Mouse (Mus musculus): ENCODE results near the gene Agbl2. TPM values are rescaled to one million over a fixed set of nuclear protein-coding genes. Genes with fewer than 3 reads are reported as not detected.

Agbl2 gene
- polyA plus RNA-seq, 1 experiment, result 2.2 TPM

DNA sequence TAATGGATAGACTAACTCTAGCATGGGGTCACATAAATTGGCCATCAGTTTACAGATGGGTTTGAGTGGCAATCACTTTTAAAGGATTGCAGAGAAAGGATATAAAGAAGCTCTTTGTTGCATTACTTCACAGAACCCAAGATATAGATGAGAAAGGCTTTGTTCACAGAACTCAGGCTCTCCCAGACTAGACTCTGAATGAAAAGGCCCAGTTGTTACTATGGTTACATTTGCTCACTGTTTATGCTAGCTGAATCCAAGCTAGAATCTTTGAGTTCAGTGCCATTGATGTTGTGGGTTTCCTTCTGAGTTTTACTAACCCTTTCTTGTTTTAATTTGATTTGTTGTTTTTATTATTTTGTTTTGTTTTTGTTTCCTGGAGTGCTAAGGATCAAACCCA, 81.7 kb downstream of the Agbl2 start:
- Histone ChIP-seq H3K27me3 (ENCODE audit: control insufficient read depth, insufficient read depth, low read length, poor library complexity, severe bottlenecking) (no peaks in the 10 kb centered on the region), H3K4me3 (ENCODE audit: low read depth, low read length) (no peak overlapping the region), H3K9me3 (replicated peaks; ENCODE audit: control insufficient read depth, insufficient read depth, low read length, poor library complexity, severe bottlenecking) (no peaks in the 10 kb centered on the region), H3K9ac (ENCODE audit: low read depth, poor library complexity, severe bottlenecking) (no peak overlapping the region), H3K36me3 (ENCODE audit: control insufficient read depth, insufficient read depth, low read length, poor library complexity, severe bottlenecking) (peaks cover 61% of the 10 kb centered on the region), H3K4me1 (ENCODE audit: control insufficient read depth, insufficient read depth, low read length) (no peaks in the 10 kb centered on the region), H3K27ac (ENCODE audit: insufficient read depth, low read length) (no peak overlapping the region)
- TF ChIP-seq CTCF (IDR thresholded peaks at IDR 0.05; ENCODE audit: low read depth, low read length), result no peak
- no peak for TF ChIP-seq EP300 (IDR thresholded peaks at IDR 0.05; ENCODE audit: insufficient read depth, low read depth, low read length)
- no peak for TF ChIP-seq POLR2A (IDR thresholded peaks at IDR 0.05; ENCODE audit: insufficient read depth, low read length)

DNA sequence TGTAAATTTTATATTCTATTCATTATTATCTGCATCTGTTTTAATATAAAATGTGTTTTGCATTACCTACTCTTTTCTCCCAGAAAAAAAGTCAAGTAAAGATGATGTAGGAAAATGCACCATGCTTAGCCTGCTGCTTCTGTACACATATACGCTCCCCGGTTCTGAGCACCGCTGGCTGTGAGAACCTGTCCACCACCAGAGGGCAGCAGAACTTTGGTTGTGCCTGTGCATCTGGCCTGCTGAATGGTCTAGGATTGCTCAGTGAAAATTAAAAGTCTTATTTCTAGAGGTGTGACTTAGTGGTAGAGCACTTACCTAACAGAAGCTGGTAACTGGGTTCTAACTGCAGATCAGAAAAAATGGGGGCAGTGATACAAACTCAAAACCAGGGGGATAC, 84.0 kb downstream of the Agbl2 start:
- Histone ChIP-seq H3K36me3 (ENCODE audit: control insufficient read depth, insufficient read depth, low read length, poor library complexity, severe bottlenecking) (peaks cover 42% of the 10 kb centered on the region), H3K9ac (ENCODE audit: low read depth, poor library complexity, severe bottlenecking) (no peak overlapping the region), H3K27ac (ENCODE audit: insufficient read depth, low read length) (no peak overlapping the region), H3K4me1 (ENCODE audit: control insufficient read depth, insufficient read depth, low read length) (no peaks in the 10 kb centered on the region), H3K4me3 (ENCODE audit: low read depth, low read length) (no peak overlapping the region), H3K9me3 (replicated peaks; ENCODE audit: control insufficient read depth, insufficient read depth, low read length, poor library complexity, severe bottlenecking) (no peaks in the 10 kb centered on the region), H3K27me3 (ENCODE audit: control insufficient read depth, insufficient read depth, low read length, poor library complexity, severe bottlenecking) (no peaks in the 10 kb centered on the region)
- TF ChIP-seq EP300 (IDR thresholded peaks at IDR 0.05; ENCODE audit: insufficient read depth, low read depth, low read length), result no peak
- TF ChIP-seq POLR2A (IDR thresholded peaks at IDR 0.05; ENCODE audit: insufficient read depth, low read length), result no peak
- peak; percentile 96 for TF ChIP-seq CTCF (IDR thresholded peaks at IDR 0.05; ENCODE audit: low read depth, low read length)

- Histone ChIP-seq H3K4me1 (ENCODE audit: control insufficient read depth, insufficient read depth, low read length) (no peaks in the 10 kb centered on the region), H3K27me3 (ENCODE audit: control insufficient read depth, insufficient read depth, low read length, poor library complexity, severe bottlenecking) (no peaks in the 10 kb centered on the region), H3K4me3 (ENCODE audit: low read depth, low read length) (no peak overlapping the region), H3K27ac (ENCODE audit: insufficient read depth, low read length) (no peak overlapping the region), H3K9ac (ENCODE audit: low read depth, poor library complexity, severe bottlenecking) (no peak overlapping the region), H3K9me3 (replicated peaks; ENCODE audit: control insufficient read depth, insufficient read depth, low read length, poor library complexity, severe bottlenecking) (no peaks in the 10 kb centered on the region), H3K36me3 (ENCODE audit: control insufficient read depth, insufficient read depth, low read length, poor library complexity, severe bottlenecking) (peaks cover 20% of the 10 kb centered on the region)
- TF ChIP-seq CTCF (IDR thresholded peaks at IDR 0.05; ENCODE audit: low read depth, low read length) (no peak), POLR2A (IDR thresholded peaks at IDR 0.05; ENCODE audit: insufficient read depth, low read length) (no peak), EP300 (IDR thresholded peaks at IDR 0.05; ENCODE audit: insufficient read depth, low read depth, low read length) (no peak)
These were observed 87.6 kb downstream of the Agbl2 start for GRCm38 (mm10) chr2:90870136-90870601.

GRCm38 (mm10) chr2:90871180-90871961, 88.8 kb downstream of the Agbl2 start:
- no peaks in the 10 kb centered on the region for H3K9me3 ChIP-seq (replicated peaks; ENCODE audit: control insufficient read depth, insufficient read depth, low read length, poor library complexity, severe bottlenecking)
- no peak overlapping the region for H3K4me3 ChIP-seq (ENCODE audit: low read depth, low read length)
- H3K27ac ChIP-seq (ENCODE audit: insufficient read depth, low read length), result no peak overlapping the region
- no peak overlapping the region for H3K9ac ChIP-seq (ENCODE audit: low read depth, poor library complexity, severe bottlenecking)
- no peak for TF ChIP-seq EP300 (IDR thresholded peaks at IDR 0.05; ENCODE audit: insufficient read depth, low read depth, low read length)
- TF ChIP-seq POLR2A (IDR thresholded peaks at IDR 0.05; ENCODE audit: insufficient read depth, low read length), result no peak
- no peak for TF ChIP-seq CTCF (IDR thresholded peaks at IDR 0.05; ENCODE audit: low read depth, low read length)
- peaks cover 11% of the 10 kb centered on the region for H3K36me3 ChIP-seq (ENCODE audit: control insufficient read depth, insufficient read depth, low read length, poor library complexity, severe bottlenecking)
- H3K4me1 ChIP-seq (ENCODE audit: control insufficient read depth, insufficient read depth, low read length), result no peaks in the 10 kb centered on the region
- no peaks in the 10 kb centered on the region for H3K27me3 ChIP-seq (ENCODE audit: control insufficient read depth, insufficient read depth, low read length, poor library complexity, severe bottlenecking)

GRCm38 (mm10) chr2:90874025-90874424, 91.5 kb downstream of the Agbl2 start:
- Histone ChIP-seq H3K36me3 (ENCODE audit: control insufficient read depth, insufficient read depth, low read length, poor library complexity, severe bottlenecking) (no peaks in the 10 kb centered on the region), H3K27me3 (ENCODE audit: control insufficient read depth, insufficient read depth, low read length, poor library complexity, severe bottlenecking) (no peaks in the 10 kb centered on the region), H3K9ac (ENCODE audit: low read depth, poor library complexity, severe bottlenecking) (no peak overlapping the region), H3K27ac (ENCODE audit: insufficient read depth, low read length) (no peak overlapping the region), H3K4me1 (ENCODE audit: control insufficient read depth, insufficient read depth, low read length) (no peaks in the 10 kb centered on the region), H3K4me3 (ENCODE audit: low read depth, low read length) (no peak overlapping the region), H3K9me3 (replicated peaks; ENCODE audit: control insufficient read depth, insufficient read depth, low read length, poor library complexity, severe bottlenecking) (no peaks in the 10 kb centered on the region)
- no peak for TF ChIP-seq CTCF (IDR thresholded peaks at IDR 0.05; ENCODE audit: low read depth, low read length)
- TF ChIP-seq POLR2A (IDR thresholded peaks at IDR 0.05; ENCODE audit: insufficient read depth, low read length), result no peak
- TF ChIP-seq EP300 (IDR thresholded peaks at IDR 0.05; ENCODE audit: insufficient read depth, low read depth, low read length), result no peak

DNA sequence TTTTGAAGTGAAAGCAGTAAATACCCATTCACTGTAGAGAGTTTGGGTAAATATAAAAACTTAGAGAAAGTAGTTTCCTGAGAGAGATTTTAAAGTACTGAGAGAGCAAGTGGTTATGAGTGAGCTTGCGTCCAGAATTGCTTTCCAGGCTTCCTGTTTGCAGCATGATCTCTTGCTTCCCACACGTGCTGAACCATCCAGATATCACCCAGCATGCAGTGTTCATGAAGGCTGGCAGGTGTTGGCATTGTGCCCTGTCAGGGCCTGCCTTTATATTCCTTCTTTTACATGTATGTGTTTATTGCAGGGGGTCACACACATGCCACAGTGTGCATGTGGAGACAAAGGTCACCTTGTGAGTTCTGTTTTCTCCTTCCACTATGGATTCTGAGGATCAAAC, 92.7 kb downstream of the Agbl2 start:
- Histone ChIP-seq H3K4me1 (ENCODE audit: control insufficient read depth, insufficient read depth, low read length) (no peaks in the 10 kb centered on the region), H3K27me3 (ENCODE audit: control insufficient read depth, insufficient read depth, low read length, poor library complexity, severe bottlenecking) (no peaks in the 10 kb centered on the region)
- TF ChIP-seq POLR2A (IDR thresholded peaks at IDR 0.05; ENCODE audit: insufficient read depth, low read length), result no peak
- no peak for TF ChIP-seq CTCF (IDR thresholded peaks at IDR 0.05; ENCODE audit: low read depth, low read length)

More for the DNA sequence above, 92.7 kb downstream of the Agbl2 start:
- no peaks in the 10 kb centered on the region for H3K36me3 ChIP-seq (ENCODE audit: control insufficient read depth, insufficient read depth, low read length, poor library complexity, severe bottlenecking)
- no peak overlapping the region for H3K9ac ChIP-seq (ENCODE audit: low read depth, poor library complexity, severe bottlenecking)
- H3K4me3 ChIP-seq (ENCODE audit: low read depth, low read length), result no peak overlapping the region
- no peaks in the 10 kb centered on the region for H3K9me3 ChIP-seq (replicated peaks; ENCODE audit: control insufficient read depth, insufficient read depth, low read length, poor library complexity, severe bottlenecking)
- H3K27ac ChIP-seq (ENCODE audit: insufficient read depth, low read length), result no peak overlapping the region
